Mouse (Mus musculus) MEL (cell line): ENCODE results near the gene Adam8.

Source experiments
- EP300 ChIP-seq, 2 experiments: IDR thresholded peaks; 2 replicates each; pipeline ENCODE4 v1.6.1; 2011; ENCODE audit warnings: improper control_type of control experiment in 2 of 2, low read length in 2 of 2, low read depth in 1 of 2, mild to moderate bottlenecking in 1 of 2
- JUND ChIP-seq: IDR thresholded peaks from 2 replicates; pipeline ENCODE4 v1.6.1; 2011; ENCODE audit warnings: low read depth, mild to moderate bottlenecking, improper control_type of control experiment, low read length
- MXI1 ChIP-seq: IDR thresholded peaks from 2 replicates; pipeline ENCODE4 v1.6.1; 2011; ENCODE audit warnings: mild to moderate bottlenecking, low read depth, low read length, improper control_type of control experiment
- MYB ChIP-seq: IDR thresholded peaks from 2 replicates; pipeline ENCODE4 v1.6.1; 2011; ENCODE audit warnings: mild to moderate bottlenecking, low read depth, low read length, improper control_type of control experiment

- TF ChIP-seq MYB = no peak
- no peak; a peak in 1 of 4 replicates for TF ChIP-seq EP300 (IDR thresholded peaks at IDR 0.05; ENCODE audit: low read depth in 1 of 2, low read length in 2 of 2)
- no peak for TF ChIP-seq JUND
- no peak; the same call in 1 of the 2 replicates for TF ChIP-seq MXI1
Observed at GRCm38 (mm10) chr7:139979011-139979719, 13.2 kb downstream of the Adam8 start.
